Mouse (Mus musculus) heart, embryonic 15.5 days (tissue): ENCODE data around the gene Mical1. TPM values are rescaled to one million over a fixed set of nuclear protein-coding genes. Genes with fewer than 3 reads are reported as not detected.
A peak's percentile ranks its signal among the peaks of the same experiment; 100 is the strongest.

Experiments used
- ATAC-seq: fragments of 200-750 bp; cut with Nextera tagmentation; replicated peaks from 2 replicates; pipeline ENCODE4 v1.8.0; 2017; ENCODE audit warnings: low read depth, moderate TSS enrichment; ENCODE audit not compliant: insufficient number of reproducible peaks, insufficient read depth, low FRiP score
- H3K27ac ChIP-seq: fragments of 300-500 bp; sonication (generic); 2 replicates; pipeline ENCODE4 v1.5.1; 2015; ENCODE audit warnings: mild to moderate bottlenecking, inconsistent platforms
- H3K27me3 ChIP-seq: fragments of 300-500 bp; sonication (generic); 2 replicates; pipeline ENCODE4 v1.6.1; 2015; ENCODE audit warnings: inconsistent platforms
- H3K36me3 ChIP-seq: fragments of 300-500 bp; sonication (generic); 2 replicates; pipeline ENCODE4 v1.6.1; 2015; ENCODE audit warnings: mild to moderate bottlenecking, inconsistent platforms
- H3K4me1 ChIP-seq: fragments of 300-500 bp; sonication (generic); replicated peaks from 2 replicates; pipeline ENCODE4 v1.6.1; 2015; ENCODE audit warnings: inconsistent platforms
- H3K4me2 ChIP-seq: fragments of 300-500 bp; sonication (generic); 2 replicates; pipeline ENCODE4 v1.6.1; 2015; ENCODE audit warnings: inconsistent platforms, mild to moderate bottlenecking, moderate library complexity
- H3K4me3 ChIP-seq: fragments of 300-500 bp; sonication (generic); 2 replicates; pipeline ENCODE4 v1.5.1; 2015; ENCODE audit warnings: mild to moderate bottlenecking, inconsistent platforms
- H3K9ac ChIP-seq: fragments of 300-500 bp; sonication (generic); 2 replicates; pipeline ENCODE4 v1.6.1; 2015; ENCODE audit warnings: mild to moderate bottlenecking, inconsistent platforms
- H3K9me3 ChIP-seq: fragments of 300-500 bp; sonication (generic); replicated peaks from 2 replicates; pipeline ENCODE4 v1.6.1; 2016; ENCODE audit warnings: inconsistent platforms
- WGBS: fragments of 180-500 bp; shearing (Covaris S2); methylation state at CpG from one replicate; pipeline ENCODE4 v1.1.7; 2015; ENCODE audit warnings: mixed read lengths; 5-methylcytosine and 5-hydroxymethylcytosine counted together
- polyA plus RNA-seq: library from polyadenylated mRNA; unstranded; fragments of >200 nt; fragmentation: Nextera tagmentation; extraction: Ambion mirVana; gene quantifications from 2 replicates; pipeline ENCODE4 v1.2.1, GENCODE M21; 2015

Gene Mical1
- polyA plus RNA-seq, 1 experiment from 2014 or later = 35.0 TPM

- peaks cover 45% of the 10 kb centered on the region for H3K36me3 ChIP-seq
- ATAC-seq = no peak
- no peak overlapping the region for H3K4me2 ChIP-seq
- H3K9me3 ChIP-seq = no peaks in the 10 kb centered on the region
- no peak overlapping the region for H3K27ac ChIP-seq
- H3K27me3 ChIP-seq = no peaks in the 10 kb centered on the region
- no peak overlapping the region for H3K4me3 ChIP-seq
- 85% methylated on average over 3 of the region's 3 CpGs for WGBS
- H3K9ac ChIP-seq = no peak overlapping the region
- H3K4me1 ChIP-seq = peaks cover 43% of the 10 kb centered on the region
Measured at GRCm38 (mm10) chr10:41479961-41480360, 3.8 kb downstream of the Mical1 start.

GRCm38 (mm10) chr10:41480938-41481880, 5.1 kb downstream of the Mical1 start:
- Histone ChIP-seq H3K36me3 (peaks cover 58% of the 10 kb centered on the region), H3K4me2 (no peak overlapping the region), H3K27me3 (no peaks in the 10 kb centered on the region), H3K9ac (no peak overlapping the region), H3K4me1 (peaks cover 33% of the 10 kb centered on the region), H3K27ac (no peak overlapping the region), H3K9me3 (no peaks in the 10 kb centered on the region), H3K4me3 (no peak overlapping the region)
- WGBS = 50% methylated on average over 33 of the region's 33 CpGs
- ATAC-seq = no peak

GRCm38 (mm10) chr10:41482446-41482845, 6.3 kb downstream of the Mical1 start:
- no peak overlapping the region for H3K9ac ChIP-seq
- H3K4me1 ChIP-seq = peaks cover 26% of the 10 kb centered on the region
- ATAC-seq = no peak
- H3K27ac ChIP-seq = no peak overlapping the region
- H3K9me3 ChIP-seq = no peaks in the 10 kb centered on the region
- H3K4me2 ChIP-seq = no peak overlapping the region
- H3K27me3 ChIP-seq = no peaks in the 10 kb centered on the region
- WGBS = 87% methylated on average over 7 of the region's 7 CpGs
- H3K4me3 ChIP-seq = no peak overlapping the region
- peaks cover 70% of the 10 kb centered on the region for H3K36me3 ChIP-seq

GRCm38 (mm10) chr10:41485778-41486177, 9.7 kb downstream of the Mical1 start:
- Histone ChIP-seq H3K4me1 (peaks cover 26% of the 10 kb centered on the region), H3K9me3 (no peaks in the 10 kb centered on the region), H3K27me3 (no peaks in the 10 kb centered on the region), H3K9ac (no peak overlapping the region), H3K36me3 (peaks cover 62% of the 10 kb centered on the region), H3K4me2 (no peak overlapping the region), H3K27ac (no peak overlapping the region), H3K4me3 (no peak overlapping the region)
- 90% methylated on average over 16 of the region's 16 CpGs for WGBS
- ATAC-seq = no peak

GRCm38 (mm10) chr10:41486506-41487170, 10.5 kb downstream of the Mical1 start:
- WGBS = 85% methylated on average over 14 of the region's 14 CpGs
- ATAC-seq = no peak

GRCm38 (mm10) chr10:41488877-41489276, 12.8 kb downstream of the Mical1 start:
- no peaks in the 10 kb centered on the region for H3K9me3 ChIP-seq
- H3K27me3 ChIP-seq = no peaks in the 10 kb centered on the region
- H3K4me2 ChIP-seq = peak overlapping the region; percentile 100
- H3K27ac ChIP-seq = no peak overlapping the region; the same call in 1 of the 2 replicates
- H3K4me3 ChIP-seq = peak overlapping the region; percentile 89
- WGBS = 37% methylated on average over 7 of the region's 7 CpGs
- H3K4me1 ChIP-seq = peaks cover 17% of the 10 kb centered on the region
- H3K36me3 ChIP-seq = peaks cover 41% of the 10 kb centered on the region
- H3K9ac ChIP-seq = peak overlapping the region; percentile 84
- no peak for ATAC-seq

More at GRCm38 (mm10) chr10:41486506-41487170, 10.5 kb downstream of the Mical1 start:
- Histone ChIP-seq H3K4me2 (no peak overlapping the region), H3K27ac (no peak overlapping the region), H3K9ac (no peak overlapping the region), H3K4me3 (no peak overlapping the region), H3K4me1 (peaks cover 18% of the 10 kb centered on the region), H3K9me3 (no peaks in the 10 kb centered on the region), H3K27me3 (no peaks in the 10 kb centered on the region), H3K36me3 (peaks cover 61% of the 10 kb centered on the region)

GRCm38 (mm10) chr10:41489294-41489693, 13.2 kb downstream of the Mical1 start:
- Histone ChIP-seq H3K4me2 (peak overlapping the region; percentile 100), H3K27me3 (no peaks in the 10 kb centered on the region), H3K36me3 (peaks cover 37% of the 10 kb centered on the region), H3K4me3 (peak overlapping the region; percentile 89), H3K9ac (peak overlapping the region; percentile 84), H3K9me3 (no peaks in the 10 kb centered on the region), H3K27ac (peak overlapping the region; percentile 87; the same call in 1 of the 2 replicates), H3K4me1 (peaks cover 17% of the 10 kb centered on the region)
- WGBS = 30% methylated on average over 8 of the region's 8 CpGs
- ATAC-seq = no peak

- Histone ChIP-seq H3K4me3 (peak within 1 kb of the TSS; percentile 89), H3K4me2 (peak within 1 kb of the TSS; percentile 100), H3K27ac (peak within 1 kb of the TSS; percentile 87), H3K9me3 (no peaks in the 10 kb centered on the region), H3K4me1 (peaks cover 17% of the 10 kb centered on the region), H3K27me3 (no peaks in the 10 kb centered on the region), H3K36me3 (peaks cover 31% of the 10 kb centered on the region), H3K9ac (peak within 1 kb of the TSS; percentile 84)
- ATAC-seq = peak; percentile 92
- WGBS = under 1% methylated on average over 50 of the region's 50 CpGs
Measured at GRCm38 (mm10) chr10:41489708-41490517, 13.8 kb downstream of the Mical1 start, which contains the start of the genes Smpd2 and Ppil6. Gene Smpd2 (minus strand): TSS chr10:41490369. Gene Ppil6 (plus strand): TSS chr10:41490439.

GRCm38 (mm10) chr10:41490518-41490873, 14.4 kb downstream of the Mical1 start:
- Histone ChIP-seq H3K36me3 (peaks cover 26% of the 10 kb centered on the region), H3K4me3 (peak overlapping the region; percentile 89), H3K9me3 (no peaks in the 10 kb centered on the region), H3K27me3 (no peaks in the 10 kb centered on the region), H3K27ac (no peak overlapping the region), H3K9ac (peak overlapping the region; percentile 84), H3K4me1 (peaks cover 17% of the 10 kb centered on the region), H3K4me2 (peak overlapping the region; percentile 100)
- ATAC-seq = no peak
- WGBS = under 1% methylated on average over 29 of the region's 29 CpGs

- Histone ChIP-seq H3K27me3 (no peaks in the 10 kb centered on the region), H3K27ac (no peak overlapping the region), H3K4me1 (peaks cover 17% of the 10 kb centered on the region), H3K9me3 (no peaks in the 10 kb centered on the region), H3K4me2 (0 out of 2 replicates have a peak overlapping the region, but pooled peaks have one; percentile 100), H3K36me3 (peaks cover 19% of the 10 kb centered on the region), H3K9ac (no peak overlapping the region), H3K4me3 (no peak overlapping the region)
- no peak for ATAC-seq
- WGBS = 50% methylated on average over 4 of the region's 4 CpGs
Measured at GRCm38 (mm10) chr10:41491111-41491510, 15.0 kb downstream of the Mical1 start.
